Mouse (Mus musculus): Measurements from ENCODE around the gene Bmi1.

Bmi1 gene

DNA sequence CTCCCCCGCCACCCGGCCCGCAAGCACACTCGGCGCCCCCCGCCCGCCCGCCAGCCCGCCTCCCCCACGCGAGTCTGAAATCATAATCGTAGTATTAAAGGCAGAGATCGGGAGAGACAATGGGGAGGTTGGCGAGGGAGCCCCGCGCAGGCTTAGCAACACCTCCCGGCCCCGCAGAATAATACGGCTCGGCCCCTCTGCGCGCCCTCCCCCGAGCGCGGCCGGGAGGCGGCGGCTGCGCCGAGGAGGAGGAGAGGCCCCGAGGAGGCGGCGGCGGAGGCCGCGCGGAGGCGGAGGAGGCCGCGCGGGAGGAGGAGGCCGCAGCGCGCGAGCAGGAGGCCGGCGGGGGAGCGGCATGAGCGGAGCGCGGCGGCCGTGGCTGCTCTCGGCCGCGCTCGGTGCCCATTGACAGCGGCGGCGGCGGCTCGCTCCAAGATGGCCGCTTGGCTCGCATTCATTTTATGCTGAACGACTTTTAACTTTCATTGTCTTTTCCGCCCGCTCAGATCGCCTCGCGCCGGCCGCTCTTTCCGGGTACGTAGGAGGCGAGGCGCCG, at the start of gene Bmi1:
Gene Bmi1, plus strand, starts transcription at position 83 of the 556 bp plus-strand sequence.
- peak; percentile 74 for DNase-seq (ENCODE audit: low read depth, low spot score)

DNA sequence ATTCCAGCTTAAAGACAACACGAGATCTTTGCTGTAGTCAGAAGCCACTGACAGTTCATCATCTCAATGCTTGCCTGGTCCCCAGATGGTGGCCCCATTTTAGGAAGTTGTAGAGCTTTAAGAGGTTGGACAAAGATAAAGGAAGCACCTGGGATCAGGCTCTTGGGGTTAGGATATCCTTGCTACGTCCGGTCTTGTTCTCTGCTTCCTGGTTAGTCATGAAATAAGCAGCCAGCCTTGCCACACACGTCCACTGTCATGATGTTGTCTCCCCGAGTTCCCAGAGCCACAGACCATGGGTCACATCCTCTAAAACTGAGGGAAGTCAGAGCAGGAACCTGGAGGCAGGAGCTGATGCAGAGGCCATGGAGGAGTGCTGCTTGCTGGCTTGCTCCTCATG, 46.3 kb upstream of the Bmi1 start:
- no peak for DNase-seq (ENCODE audit: low read depth, low spot score)

DNA sequence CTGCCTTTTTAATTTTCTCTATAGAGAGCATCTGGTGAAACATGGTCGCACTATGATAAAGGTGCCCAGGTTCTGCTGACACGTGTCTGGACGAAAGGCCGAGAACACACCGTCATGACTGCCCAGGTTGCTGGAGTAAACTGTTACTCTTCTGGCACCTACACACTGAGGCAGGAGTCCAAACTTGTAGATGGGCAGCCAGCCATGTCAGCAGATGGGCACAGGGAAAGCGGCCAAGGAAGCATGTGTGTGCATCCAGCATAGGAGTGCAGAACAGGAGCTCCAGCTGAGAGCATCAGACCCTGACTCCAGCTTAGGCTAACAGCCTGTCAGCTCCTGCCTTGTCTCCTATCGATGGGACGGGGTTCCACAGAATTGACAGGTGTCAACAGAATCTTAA, 41.8 kb upstream of the Bmi1 start:
- no peak for DNase-seq (ENCODE audit: low read depth, low spot score)

DNA sequence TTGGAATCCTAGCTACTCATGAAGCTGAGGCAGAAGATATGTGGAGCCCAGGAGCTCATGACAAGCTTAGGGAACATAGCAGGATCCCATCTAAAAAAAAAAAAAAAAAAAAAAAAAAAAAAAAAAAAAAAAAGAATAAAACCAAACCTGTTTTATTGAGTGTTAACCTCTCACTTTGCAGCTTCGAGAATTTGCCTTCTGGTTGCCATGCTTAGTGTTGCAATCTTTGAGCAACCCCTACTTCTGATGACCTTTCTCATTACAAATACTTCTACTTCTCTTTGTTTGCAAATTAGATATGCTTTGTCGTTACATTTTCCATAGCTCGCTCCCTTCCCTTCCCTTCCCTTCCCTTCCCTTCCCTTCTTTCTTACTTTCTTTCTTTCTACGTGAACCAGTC, 28.3 kb upstream of the Bmi1 start:
- DNase-seq (ENCODE audit: low read depth, low spot score) = no peak

DNA sequence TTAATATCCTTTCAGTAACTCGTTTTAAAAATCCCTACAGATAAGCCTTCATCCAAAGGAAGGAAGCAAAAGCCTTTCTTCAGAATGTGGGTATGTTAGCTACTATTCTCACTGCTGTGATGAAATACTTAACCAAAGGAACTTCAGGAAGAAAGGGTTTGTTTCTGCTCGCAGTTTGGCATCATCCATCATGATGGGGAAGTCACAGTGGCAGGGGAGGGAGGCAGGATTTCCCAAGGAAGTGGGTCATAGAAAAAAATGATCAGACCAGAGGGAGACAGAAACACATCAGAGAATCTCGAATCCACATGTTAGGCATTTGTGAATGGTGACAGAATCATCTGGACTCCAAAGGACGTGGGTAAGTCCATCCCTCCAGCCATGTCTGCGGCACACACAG, 22.0 kb upstream of the Bmi1 start:
- DNase-seq (ENCODE audit: low read depth, low spot score) = no peak

DNA sequence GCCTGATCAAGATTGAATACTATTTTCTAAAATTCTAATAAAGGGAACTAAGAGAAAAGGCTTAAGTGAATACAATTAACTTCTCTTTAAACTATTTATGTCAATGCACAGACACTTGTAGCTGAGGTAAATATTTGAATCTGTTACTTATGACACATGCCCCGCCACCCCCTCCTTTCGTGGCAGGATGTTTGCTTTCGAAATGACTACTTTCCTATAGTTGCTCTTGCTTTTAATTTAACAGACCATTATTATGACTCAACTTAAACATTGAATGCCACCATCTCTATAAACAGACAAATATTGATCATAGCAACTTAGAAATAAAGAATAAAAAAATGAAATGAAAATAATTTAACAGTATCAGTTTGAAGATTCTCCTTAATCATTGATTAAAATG, 12.8 kb upstream of the Bmi1 start:
- no peak for DNase-seq (ENCODE audit: low read depth, low spot score)

DNA sequence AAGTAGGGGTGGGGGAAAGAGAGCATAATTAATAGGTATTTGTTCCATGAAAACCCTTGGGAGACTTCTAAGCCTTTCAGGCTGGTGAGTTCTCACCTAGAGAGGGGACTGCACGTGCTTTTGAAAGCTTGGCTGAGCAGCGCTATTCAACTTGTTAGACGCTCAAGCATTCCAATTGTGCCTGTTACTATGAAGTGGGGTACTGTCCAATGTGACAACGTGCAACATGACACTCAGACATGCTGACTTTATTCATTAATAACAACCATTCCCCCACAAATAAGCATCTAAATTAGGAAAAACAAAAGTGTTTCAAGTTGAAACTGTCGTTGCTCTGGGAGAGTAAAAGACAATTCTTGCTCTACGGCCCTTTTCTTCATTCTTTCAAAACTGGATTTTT, 5.8 kb upstream of the Bmi1 start:
- DNase-seq (ENCODE audit: low read depth, low spot score) = no peak

DNA sequence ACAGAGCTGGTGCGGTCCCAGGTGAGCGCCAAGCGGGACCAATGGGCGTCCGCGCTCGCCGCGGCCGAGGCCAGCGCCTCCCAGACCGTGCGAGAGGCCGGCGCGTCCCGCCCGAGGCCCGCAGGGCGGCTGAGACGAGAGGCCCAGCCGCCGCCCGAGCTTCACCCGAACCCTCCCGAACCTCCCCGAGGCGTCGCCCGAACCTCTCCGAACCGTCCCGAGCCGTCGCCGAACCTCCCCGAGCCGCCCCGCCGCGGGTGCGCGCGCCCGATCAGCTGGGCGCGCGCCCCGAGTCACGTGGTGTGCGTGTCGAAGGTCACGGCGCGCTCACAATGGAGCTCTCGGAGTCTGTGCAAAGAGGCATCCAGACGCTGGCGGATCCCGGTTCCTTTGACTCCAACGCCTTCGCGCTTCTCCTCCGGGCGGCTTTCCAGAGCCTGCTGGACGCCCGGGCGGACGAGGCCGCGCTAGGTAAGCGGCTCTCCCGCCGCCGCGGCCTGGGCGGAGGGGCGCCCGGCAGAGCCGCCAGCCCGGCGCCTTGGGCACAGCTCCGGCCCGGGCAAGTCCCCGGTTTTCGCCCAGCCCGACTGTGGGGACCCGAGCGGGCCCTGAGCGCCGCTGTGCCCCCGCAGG, 4.6 kb upstream of the Bmi1 start, which contains the start of gene Commd3:
Gene Commd3, plus strand, starts transcription at position 252 of the 633 bp plus-strand sequence.
- DNase-seq (ENCODE audit: low read depth, low spot score) = peak; percentile 92

DNA sequence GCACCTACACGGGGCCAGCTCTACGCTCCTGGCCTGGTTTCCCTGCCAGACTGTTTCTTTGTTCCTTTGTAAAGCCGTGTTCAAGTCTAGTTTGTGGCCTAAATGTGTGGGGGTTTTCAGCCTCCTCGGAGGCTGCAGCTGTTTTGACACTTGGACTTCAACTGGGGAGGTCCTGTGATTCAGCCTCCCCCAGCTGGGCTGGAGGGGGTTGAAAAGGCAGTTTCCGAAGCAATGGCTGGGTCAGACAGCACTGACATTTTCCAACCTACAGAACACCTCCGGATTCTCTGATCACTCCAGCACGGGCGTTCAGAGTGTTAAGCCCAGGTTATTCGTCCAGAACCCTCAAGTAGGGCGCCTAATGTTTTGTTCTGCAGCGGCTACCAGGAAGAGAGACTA, 4.1 kb upstream of the Bmi1 start:
- DNase-seq (ENCODE audit: low read depth, low spot score) = peak; percentile 60

DNA sequence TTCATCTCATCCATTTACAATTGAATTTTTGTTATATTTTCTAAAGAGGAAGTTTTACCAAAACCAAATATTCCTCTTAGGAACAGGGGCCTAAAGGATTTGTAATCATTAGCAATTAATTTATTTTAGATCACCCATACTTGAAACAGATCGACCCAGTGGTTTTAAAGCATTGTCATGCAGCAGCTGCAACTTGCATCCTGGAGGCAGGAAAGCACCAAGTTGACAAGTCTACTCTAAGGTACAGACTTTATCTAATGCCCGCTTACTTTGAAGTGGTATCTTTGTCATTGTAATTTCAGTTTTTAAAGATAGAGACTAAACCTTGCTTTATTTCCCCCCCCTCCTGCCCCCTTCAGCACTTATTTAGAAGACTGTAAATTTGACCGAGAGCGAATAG, 3.1 kb upstream of the Bmi1 start:
- peak; percentile 28 for DNase-seq (ENCODE audit: low read depth, low spot score)

DNA sequence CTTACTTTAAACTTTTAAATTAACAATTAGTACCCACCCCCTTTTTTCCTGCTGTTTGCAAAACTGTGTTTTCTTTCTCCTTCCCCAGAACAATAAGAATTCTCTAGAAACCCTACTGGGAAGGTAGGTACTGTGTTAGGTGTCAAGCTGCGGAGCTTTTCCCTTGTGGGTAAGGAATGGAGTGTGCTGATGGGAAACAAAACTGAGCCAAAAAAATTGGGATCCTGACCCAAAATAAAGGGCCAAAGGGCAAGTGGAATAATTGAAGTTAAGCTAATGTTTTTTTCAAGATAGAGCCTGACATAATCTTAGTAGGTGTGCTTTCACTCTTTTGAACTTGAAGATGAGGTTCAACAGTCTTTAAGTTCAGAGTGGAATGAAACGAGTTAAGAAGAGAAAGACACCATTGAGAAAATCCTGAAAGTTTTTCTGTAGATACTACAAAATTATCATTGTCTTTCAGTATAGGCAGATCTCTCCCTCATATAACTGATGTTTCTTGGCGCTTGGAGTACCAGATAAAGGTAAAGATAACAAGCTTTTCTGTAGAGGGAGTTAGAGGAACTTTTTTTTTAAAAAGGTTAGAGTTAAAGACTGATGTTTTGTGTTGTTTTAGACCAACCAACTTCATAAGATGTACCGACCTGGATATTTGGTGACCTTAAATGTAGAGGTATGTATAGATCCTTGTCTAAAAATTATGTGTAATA, 2.5 kb upstream of the Bmi1 start:
- DNase-seq (ENCODE audit: low read depth, low spot score) = peak; percentile 13

DNA sequence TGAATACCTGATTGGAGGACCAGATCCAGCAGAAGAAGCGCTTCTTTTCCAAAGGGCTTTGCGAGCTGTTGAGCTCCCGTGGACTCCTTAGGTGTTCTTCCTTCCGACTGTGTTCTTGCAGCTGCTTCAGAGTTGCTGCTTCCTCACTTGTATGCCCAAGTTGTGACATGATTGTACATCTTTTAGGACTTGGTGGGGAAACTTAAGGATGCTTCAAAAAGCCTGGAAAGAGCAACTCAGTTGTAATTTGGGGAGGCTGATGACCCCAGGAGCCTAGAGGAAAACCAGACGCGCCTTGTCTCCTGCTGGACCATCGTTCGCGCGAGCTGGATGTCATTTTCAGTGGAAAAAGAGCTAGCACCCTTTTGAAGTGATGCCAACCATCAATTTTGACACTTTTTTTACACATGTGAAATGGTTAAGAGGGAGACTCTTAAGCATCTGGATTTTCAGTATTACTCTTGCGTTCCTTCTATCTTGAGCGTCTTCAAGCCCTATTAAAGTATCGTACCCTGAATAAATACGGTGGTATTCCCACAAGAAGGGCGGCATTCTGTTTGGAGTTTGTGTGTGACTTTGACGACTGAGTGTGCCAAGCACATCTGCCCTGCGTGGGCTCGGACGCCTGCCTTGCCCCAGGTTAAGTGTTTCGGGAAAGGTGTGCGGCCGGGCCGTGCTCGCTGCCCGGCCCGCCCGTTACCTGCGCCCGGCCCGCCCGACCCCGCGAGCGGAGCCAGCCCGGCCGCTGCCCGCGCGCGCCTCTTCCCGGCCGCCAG, 949 bp upstream of the Bmi1 start:
- peak; percentile 45 for DNase-seq (ENCODE audit: low read depth, low spot score)

DNA sequence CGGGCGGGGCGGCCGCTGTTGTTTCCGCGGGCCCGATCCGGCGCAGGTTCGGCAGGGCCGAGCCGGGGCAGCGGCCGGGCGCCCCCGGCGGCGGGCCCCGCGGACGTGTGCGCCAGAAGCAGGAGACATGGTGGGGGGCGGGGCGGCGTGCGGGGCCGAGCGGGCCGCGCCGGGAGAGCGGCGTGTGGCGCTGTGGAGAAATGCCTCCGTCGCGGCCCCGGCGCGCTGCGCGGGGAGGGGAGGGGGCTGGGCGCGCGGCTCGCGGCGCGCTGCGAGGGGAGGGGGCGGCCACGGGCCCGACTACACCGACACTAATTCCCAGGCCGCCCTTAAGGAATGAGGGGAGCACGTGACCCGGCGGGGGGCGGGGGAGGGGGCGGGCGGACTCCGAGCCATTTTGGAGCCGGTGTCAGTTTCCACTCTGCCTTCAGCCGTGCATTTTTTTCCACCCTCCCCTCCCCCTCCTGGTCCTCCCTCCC, 322 bp upstream of the Bmi1 start:
- peak; percentile 89 for DNase-seq (ENCODE audit: low read depth, low spot score)

DNA sequence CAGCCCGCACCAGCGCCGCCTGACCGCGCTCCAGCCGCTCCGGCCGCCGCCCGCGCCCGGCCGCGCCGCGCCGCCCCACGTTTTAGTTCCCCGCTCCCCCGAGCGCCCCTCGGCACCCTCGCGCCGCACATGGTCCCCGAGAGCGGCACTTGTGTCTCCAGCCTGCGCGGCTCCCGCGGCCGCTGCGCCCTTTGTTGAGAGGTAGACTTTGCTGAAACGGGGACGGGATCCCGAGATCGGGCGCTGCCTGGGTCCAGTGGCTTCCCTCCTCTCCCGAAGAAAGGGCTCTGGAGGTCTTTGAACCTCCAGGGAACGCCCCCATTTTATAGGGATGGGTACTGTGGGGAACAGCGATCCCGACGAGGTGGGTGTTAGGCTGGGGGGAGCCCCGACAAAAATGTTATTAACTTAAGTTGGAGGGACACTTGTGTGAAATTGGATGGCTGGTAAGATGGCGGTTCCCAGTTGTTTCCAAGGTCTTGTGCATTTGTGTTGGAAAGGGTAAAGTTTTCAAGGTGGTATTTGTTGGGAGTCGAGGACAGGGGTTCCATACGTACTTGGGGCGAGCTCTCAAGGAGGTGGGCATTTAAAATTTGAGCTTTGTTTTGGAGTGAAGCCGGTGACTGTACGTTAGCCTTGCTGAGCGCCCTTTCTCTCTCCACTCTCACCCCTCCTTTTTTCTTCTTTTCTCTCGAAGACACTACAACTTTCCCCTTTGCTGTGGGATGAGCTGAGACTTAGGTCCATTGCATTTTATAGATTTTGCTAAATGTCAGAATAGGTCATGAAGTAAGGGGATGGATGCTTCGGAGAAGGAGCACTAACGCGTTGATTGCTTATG, 1.0 kb downstream of the Bmi1 start:
- peak; percentile 69 for DNase-seq (ENCODE audit: low read depth, low spot score)

DNA sequence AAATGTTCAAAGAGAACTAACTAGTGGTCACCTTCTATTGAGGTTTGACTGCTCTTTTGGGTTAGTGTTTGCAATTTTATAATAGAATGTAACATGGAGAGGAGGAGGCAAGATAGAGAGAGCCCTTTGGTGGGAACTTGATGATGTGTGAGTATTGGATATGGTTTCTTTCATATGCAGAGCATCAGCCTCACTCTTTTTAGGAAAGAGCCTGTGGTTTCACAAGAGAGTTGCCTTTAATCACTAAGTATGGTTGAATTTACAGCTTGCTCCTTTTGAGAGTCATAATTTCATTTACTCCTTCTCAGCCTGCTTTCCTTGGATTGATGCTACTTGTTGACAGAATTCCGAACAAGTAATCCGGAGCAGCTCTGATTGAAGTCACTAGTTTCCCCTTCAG, 2.9 kb downstream of the Bmi1 start:
- DNase-seq (ENCODE audit: low read depth, low spot score) = no peak

DNA sequence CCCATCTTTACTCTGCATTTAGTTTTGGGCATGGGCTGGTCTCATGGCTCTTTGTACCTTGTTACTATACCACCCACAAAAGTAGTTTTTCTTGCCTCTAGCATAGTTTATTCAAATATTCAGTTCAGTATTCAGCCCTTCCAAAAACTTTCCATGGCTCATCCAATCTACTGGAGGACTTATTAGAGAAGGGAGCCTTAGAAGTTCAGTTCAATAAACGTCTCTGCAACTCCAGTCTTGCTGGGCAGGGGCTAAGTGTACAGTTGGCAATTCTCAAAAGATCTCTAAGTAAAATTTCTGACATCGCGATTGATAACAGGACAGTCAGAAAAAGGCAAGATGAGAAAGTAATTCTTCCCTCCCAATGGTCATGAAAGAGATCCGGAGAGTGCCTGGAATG, 3.7 kb downstream of the Bmi1 start:
- no peak for DNase-seq (ENCODE audit: low read depth, low spot score)

DNA sequence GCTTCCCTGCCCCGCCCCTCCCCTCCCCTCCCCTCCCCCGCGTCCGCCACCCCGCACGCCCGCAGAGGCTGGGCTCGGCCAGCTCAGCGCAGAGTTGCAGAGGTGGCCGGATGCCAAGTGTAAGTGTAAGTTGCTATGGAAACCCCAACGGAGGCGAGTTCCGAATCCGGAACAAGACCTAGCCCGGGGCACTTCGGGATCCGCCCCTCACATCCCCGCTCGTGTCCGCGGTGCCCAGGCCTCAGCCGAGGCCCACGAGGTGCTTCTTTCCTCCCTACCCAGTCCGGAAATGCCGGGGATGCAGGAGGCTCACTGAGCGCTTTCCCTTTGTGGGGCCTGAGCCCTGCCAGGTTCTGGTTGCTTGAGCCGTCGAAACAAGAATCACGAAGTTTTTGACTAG, 4.1 kb downstream of the Bmi1 start:
- peak; percentile 51 for DNase-seq (ENCODE audit: low read depth, low spot score)

DNA sequence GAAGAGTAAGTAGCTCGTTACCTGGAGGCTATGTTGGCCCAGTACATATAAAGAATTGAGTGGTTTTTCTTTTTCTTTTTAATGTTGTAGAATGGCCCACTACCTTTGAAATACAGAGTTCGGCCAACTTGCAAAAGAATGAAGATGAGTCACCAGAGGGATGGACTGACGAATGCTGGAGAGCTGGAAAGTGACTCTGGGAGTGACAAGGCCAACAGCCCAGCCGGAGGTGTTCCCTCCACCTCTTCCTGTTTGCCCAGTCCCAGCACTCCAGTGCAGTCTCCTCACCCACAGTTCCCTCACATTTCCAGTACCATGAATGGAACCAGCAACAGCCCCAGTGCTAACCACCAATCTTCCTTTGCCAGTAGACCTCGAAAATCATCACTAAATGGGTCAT, 7.2 kb downstream of the Bmi1 start:
- no peak for DNase-seq (ENCODE audit: low read depth, low spot score)

DNA sequence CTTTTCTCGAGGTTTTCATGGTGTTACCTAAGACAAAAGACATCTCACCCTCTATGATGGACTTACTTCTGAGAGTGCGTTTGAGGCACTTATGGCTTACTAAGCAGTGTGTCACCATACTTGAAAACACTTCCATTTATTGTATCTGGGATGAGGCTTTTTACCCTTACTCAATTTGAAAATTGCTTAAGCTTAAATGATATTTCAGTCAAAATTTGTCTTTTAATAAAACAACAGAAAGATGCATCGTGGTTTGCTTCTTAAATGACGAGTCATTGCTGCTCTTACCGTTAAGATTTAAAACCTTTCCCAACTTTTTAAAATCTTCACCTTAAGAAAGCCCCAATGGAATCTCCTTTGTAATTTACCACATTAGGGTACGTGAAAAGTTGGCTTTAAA, 9.6 kb downstream of the Bmi1 start:
- DNase-seq (ENCODE audit: low read depth, low spot score) = no peak

DNA sequence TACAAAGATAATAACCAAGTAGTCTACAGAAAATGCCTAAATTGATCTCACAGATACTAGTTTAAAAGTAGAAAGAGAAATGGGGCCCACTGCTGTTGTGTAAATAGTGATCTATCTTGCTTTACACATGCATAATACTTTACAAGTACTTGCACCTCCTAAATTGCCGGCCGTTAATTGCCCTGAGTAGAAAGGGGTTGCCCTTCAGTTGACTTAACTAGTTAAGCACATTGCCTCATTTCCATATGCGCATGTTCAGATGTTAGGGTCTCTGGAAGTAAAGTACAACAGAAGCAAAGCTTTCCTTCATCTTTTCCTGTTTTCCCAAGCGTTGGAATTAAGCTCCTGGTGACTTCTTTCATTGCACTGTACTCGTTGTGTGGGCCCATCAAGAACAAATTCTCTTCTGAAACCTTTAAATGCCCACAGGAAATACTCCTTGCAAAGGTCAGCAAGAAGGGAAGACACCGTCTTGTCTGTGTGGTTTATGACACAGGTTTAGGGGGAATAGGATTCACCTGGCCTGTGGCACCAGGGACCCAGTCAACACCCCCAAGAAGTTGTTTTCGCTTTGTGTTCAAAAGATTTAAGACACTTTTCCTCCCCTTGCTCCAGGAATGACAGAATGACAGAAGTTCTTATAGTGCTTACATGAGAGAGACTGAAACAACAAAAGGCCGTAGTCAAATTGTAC, 10.2 kb downstream of the Bmi1 start:
- DNase-seq (ENCODE audit: low read depth, low spot score) = peak; percentile 19

DNA sequence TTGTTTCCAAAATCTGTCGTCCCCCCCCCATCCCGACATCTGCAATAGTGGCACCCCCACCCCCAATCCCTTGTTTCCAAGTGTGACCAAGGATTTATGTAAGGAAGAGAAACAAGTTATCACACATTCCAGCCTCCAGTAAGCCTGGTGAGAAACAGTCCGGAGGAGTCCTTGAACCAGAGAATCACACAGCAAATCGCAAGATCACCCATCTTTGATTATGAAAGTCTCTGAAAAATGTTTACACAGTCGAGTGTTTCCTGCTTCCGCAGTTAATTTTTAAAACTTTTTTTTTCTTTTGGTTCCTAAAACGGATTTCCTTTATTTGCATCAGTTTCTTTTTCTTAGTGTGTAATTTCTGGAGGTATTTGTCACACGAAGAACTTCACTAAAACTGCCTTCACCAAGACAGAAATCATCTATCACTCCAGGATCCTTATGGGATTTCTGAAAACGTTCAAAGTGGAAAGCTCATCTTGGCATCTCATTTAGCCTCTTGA, 10.9 kb downstream of the Bmi1 start:
- no peak for DNase-seq (ENCODE audit: low read depth, low spot score)

Data from ZHBTc4 (cell line).